Mouse (Mus musculus): Measurements from ENCODE around the gene Tbc1d16. TPM values are rescaled to one million over a fixed set of nuclear protein-coding genes. Genes with fewer than 3 reads are reported as not detected.
A peak's percentile ranks its signal among the peaks of the same experiment; 100 is the strongest.

The Tbc1d16 gene
- polyA plus RNA-seq, 1 experiment from 2014 or later, result 41.1 TPM

DNA sequence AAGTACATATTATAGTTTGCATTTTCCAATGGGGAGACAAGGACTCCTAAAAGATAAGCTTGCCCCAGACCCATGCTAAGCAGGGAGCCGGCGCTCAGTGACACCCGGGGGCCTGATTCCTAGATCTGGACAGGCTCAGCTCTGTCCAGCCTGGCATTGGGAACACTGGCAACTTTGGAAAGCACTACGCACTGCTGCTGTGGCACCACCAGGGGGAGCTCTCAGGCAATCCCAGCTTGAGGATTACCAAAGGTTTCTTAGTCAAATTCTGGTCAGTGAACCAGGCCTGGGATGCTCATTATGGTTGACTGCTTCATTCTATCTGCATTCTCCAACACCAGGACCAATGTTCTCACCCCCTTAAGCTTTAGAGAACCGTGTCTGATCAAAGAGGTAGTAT lies 21.7 kb downstream of the Tbc1d16 start:
- WGBS, result 35% methylated on average over 5 of the region's 5 CpGs
- no peak for ATAC-seq (ENCODE audit: low FRiP score, low TSS enrichment)
- Histone ChIP-seq H3K4me2 (ENCODE audit: low read length) (no peak overlapping the region), H3K27ac (replicated peaks; ENCODE audit: low read depth, low read length) (no peak overlapping the region), H3K27me3 (ENCODE audit: control insufficient read depth, insufficient read depth, low read length) (no peaks in the 10 kb centered on the region), H3K36me3 (ENCODE audit: control insufficient read depth, insufficient read depth, low read length) (peaks cover 56% of the 10 kb centered on the region), H3K4me3 (replicated peaks; ENCODE audit: low read depth, low read length) (no peak overlapping the region), H3K9me3 (ENCODE audit: control insufficient read depth, low read length) (no peaks in the 10 kb centered on the region), H3K9ac (replicated peaks; ENCODE audit: low read length) (no peak overlapping the region), H3K4me1 (ENCODE audit: control insufficient read depth, insufficient read depth, low read length) (no peaks in the 10 kb centered on the region)
- DNase-seq, result peak; percentile 78

DNA sequence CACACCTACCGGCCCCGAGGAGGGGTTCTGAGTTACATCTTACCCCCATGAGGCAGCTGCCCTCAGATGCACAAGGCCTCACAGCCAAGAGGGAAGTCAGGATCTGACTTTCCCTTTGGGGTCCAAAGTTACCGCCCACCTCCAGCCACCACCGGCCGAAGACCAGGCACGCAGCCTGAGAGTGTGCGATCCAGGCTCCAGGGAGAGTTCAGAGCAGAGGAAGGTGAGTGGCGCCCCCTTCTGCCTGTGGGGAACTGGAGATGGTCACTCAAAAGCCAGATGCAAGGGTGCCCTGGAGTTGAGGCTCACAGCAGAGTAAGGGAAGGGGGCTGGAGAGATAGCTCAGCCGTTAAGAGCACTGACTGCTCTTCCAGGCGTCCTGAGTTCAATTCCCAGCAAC lies 22.6 kb downstream of the Tbc1d16 start:
- WGBS, result 86% methylated on average over 10 of the region's 10 CpGs
- H3K36me3 ChIP-seq (ENCODE audit: control insufficient read depth, insufficient read depth, low read length), result peaks cover 57% of the 10 kb centered on the region

DNA sequence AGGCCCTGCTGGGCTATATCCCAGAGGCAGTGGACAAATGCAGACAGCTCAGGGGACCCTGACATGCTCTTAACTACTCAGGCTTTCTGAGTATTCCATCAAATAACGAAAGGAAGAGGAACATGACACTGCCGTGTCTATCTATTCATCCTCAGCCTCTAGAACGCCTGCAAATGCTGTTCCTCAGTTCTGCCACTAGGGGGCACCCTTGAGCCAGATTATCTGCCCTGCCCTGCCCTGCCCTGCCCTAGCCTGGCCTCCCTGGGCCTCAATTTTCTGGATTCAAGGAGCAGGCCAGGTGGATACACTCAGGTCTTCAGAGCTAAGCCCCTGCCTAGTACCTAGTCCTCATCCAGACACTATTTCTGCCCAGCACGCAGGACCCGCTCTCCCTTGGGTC lies 24.9 kb downstream of the Tbc1d16 start:
- H3K27ac ChIP-seq (replicated peaks; ENCODE audit: low read depth, low read length), result no peak overlapping the region
- WGBS, result 49% methylated on average over 5 of the region's 5 CpGs
- H3K9me3 ChIP-seq (ENCODE audit: control insufficient read depth, low read length), result no peaks in the 10 kb centered on the region
- ATAC-seq (ENCODE audit: low FRiP score, low TSS enrichment) (no peak), DNase-seq (peak; percentile 60)
- H3K4me3 ChIP-seq (replicated peaks; ENCODE audit: low read depth, low read length), result no peak overlapping the region
- peaks cover 39% of the 10 kb centered on the region for H3K36me3 ChIP-seq (ENCODE audit: control insufficient read depth, insufficient read depth, low read length)
- H3K27me3 ChIP-seq (ENCODE audit: control insufficient read depth, insufficient read depth, low read length), result no peaks in the 10 kb centered on the region
- no peak overlapping the region for H3K9ac ChIP-seq (replicated peaks; ENCODE audit: low read length)
- no peak overlapping the region for H3K4me2 ChIP-seq (ENCODE audit: low read length)
- no peaks in the 10 kb centered on the region for H3K4me1 ChIP-seq (ENCODE audit: control insufficient read depth, insufficient read depth, low read length)

More for the DNA sequence above, 22.6 kb downstream of the Tbc1d16 start:
- Histone ChIP-seq H3K4me2 (ENCODE audit: low read length) (no peak overlapping the region), H3K4me1 (ENCODE audit: control insufficient read depth, insufficient read depth, low read length) (no peaks in the 10 kb centered on the region), H3K9me3 (ENCODE audit: control insufficient read depth, low read length) (no peaks in the 10 kb centered on the region), H3K4me3 (replicated peaks; ENCODE audit: low read depth, low read length) (no peak overlapping the region), H3K27me3 (ENCODE audit: control insufficient read depth, insufficient read depth, low read length) (no peaks in the 10 kb centered on the region), H3K27ac (replicated peaks; ENCODE audit: low read depth, low read length) (no peak overlapping the region), H3K9ac (replicated peaks; ENCODE audit: low read length) (no peak overlapping the region)
- DNase-seq (no peak), ATAC-seq (ENCODE audit: low FRiP score, low TSS enrichment) (no peak)

DNA sequence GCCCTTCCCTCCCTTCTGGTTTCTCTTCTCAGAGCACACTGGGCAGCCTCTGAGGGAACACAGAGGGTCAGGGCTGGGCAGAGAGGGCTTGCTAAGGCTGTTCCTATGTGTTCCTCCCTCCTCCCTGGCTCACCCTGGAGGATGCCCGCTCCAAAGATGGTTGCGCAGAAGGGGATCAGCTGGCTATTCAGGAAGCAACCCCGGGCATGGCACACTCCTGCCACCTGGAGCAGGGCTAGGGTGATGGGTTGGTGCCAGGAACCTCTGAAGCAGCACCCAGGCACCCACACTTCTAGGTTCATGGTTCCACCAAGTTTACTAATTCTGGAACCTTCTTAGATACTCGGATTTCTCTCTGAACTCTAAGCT lies 29.1 kb downstream of the Tbc1d16 start:
- ATAC-seq (ENCODE audit: low FRiP score, low TSS enrichment) (no peak), DNase-seq (no peak)
- Histone ChIP-seq H3K9me3 (ENCODE audit: control insufficient read depth, low read length) (no peaks in the 10 kb centered on the region), H3K4me3 (replicated peaks; ENCODE audit: low read depth, low read length) (no peak overlapping the region), H3K27me3 (ENCODE audit: control insufficient read depth, insufficient read depth, low read length) (no peaks in the 10 kb centered on the region), H3K36me3 (ENCODE audit: control insufficient read depth, insufficient read depth, low read length) (peaks cover 20% of the 10 kb centered on the region), H3K4me1 (ENCODE audit: control insufficient read depth, insufficient read depth, low read length) (no peaks in the 10 kb centered on the region), H3K4me2 (ENCODE audit: low read length) (no peak overlapping the region), H3K9ac (replicated peaks; ENCODE audit: low read length) (no peak overlapping the region), H3K27ac (replicated peaks; ENCODE audit: low read depth, low read length) (no peak overlapping the region)
- WGBS, result 91% methylated on average over 4 of the region's 4 CpGs

DNA sequence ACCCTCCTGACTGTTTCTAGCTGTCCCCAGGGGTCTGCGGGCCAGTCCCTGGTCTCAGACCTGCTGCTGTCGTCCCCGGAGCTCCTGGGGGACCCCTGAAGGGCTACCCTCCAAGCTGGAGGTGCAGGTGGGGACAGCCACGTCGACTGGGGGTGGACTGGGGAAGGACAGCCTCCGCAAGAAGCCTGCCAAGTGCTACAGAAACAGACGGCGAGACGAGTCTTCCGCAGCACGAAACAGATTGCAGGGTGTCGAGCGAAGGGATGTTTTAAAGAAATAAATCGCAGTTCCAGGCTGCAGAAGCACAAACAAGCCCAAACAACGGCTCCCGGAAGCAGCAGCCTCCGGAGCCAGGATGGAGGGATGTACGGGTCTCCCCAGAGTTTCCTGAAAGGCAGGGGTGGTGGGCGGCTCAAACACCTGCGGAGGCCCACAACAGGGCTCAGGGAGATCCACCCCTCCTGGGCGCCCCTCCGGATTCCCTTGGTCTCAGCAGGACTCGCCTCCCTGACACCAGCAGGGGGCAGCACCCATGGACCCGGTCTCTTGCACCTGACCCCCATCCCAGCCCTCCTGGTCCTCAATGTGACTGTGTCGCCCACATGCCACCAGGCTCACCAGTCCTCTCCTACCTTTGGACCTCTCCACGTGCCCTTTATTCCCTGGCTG lies 29.6 kb downstream of the Tbc1d16 start:
- ATAC-seq (ENCODE audit: low FRiP score, low TSS enrichment), result no peak
- DNase-seq, result no peak
- peak overlapping the region; percentile 32; the same call in 1 of the 2 replicates for H3K27ac ChIP-seq (replicated peaks; ENCODE audit: low read depth, low read length)

DNA sequence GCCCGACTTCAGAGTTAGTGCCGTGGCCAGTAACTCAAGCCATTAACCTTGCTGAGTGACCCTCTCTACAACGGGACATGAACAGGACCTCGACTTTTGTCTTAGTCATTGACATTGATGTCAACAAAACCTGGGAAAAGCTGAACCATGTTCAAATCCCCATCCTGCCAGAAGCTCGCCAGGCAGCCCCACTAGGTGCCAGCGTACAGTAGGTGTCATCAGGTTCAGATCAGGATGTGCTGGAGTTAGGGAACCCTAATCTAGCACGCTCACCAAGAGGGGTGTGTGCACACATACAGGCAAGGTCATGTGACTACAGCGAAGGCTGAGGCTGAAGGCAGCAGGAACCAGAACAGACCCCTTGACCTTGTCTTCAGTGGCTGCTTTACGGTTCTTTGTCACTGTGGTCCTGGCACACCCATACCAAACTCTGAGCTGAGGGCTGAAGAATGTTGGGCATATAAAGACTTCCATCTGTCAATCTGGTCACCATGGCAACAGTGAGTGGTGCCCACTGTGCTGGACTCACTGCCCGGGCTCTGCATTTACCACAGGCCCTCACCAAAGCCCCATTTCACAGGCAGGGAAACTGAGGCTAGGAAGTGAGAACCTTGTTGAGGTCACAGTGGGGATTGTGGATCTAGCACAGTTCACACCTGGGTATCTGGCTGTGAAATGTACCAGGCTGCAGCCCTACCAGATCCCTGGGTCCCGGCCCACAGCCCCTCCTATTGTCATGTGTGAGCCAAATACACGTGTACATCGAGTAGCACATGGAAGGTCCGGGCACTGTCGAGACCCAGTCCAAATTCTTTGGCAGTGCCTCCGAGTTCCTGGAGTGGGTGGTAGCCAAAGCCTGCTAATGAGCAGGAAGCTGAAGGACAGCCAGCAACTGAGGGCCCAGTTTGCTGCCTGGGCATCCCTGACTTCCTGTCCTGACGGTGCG lies 30.4 kb downstream of the Tbc1d16 start:
- 83% methylated on average over 18 of the region's 18 CpGs for WGBS
- no peaks in the 10 kb centered on the region for H3K27me3 ChIP-seq (ENCODE audit: control insufficient read depth, insufficient read depth, low read length)
- no peaks in the 10 kb centered on the region for H3K4me1 ChIP-seq (ENCODE audit: control insufficient read depth, insufficient read depth, low read length)
- no peak overlapping the region for H3K9ac ChIP-seq (replicated peaks; ENCODE audit: low read length)
- H3K36me3 ChIP-seq (ENCODE audit: control insufficient read depth, insufficient read depth, low read length), result peaks cover 17% of the 10 kb centered on the region
- H3K9me3 ChIP-seq (ENCODE audit: control insufficient read depth, low read length), result no peaks in the 10 kb centered on the region
- H3K4me3 ChIP-seq (replicated peaks; ENCODE audit: low read depth, low read length), result no peak overlapping the region
- H3K4me2 ChIP-seq (ENCODE audit: low read length), result no peak overlapping the region
- peak overlapping the region; percentile 32; the same call in 1 of the 2 replicates for H3K27ac ChIP-seq (replicated peaks; ENCODE audit: low read depth, low read length)
- DNase-seq (peak; percentile 52), ATAC-seq (ENCODE audit: low FRiP score, low TSS enrichment) (no peak)

More for the DNA sequence above, 29.6 kb downstream of the Tbc1d16 start:
- 66% methylated on average over 26 of the region's 26 CpGs for WGBS
- H3K9ac ChIP-seq (replicated peaks; ENCODE audit: low read length), result no peak overlapping the region
- no peaks in the 10 kb centered on the region for H3K27me3 ChIP-seq (ENCODE audit: control insufficient read depth, insufficient read depth, low read length)
- peaks cover 17% of the 10 kb centered on the region for H3K36me3 ChIP-seq (ENCODE audit: control insufficient read depth, insufficient read depth, low read length)
- no peak overlapping the region for H3K4me2 ChIP-seq (ENCODE audit: low read length)
- no peaks in the 10 kb centered on the region for H3K4me1 ChIP-seq (ENCODE audit: control insufficient read depth, insufficient read depth, low read length)
- H3K4me3 ChIP-seq (replicated peaks; ENCODE audit: low read depth, low read length), result no peak overlapping the region
- no peaks in the 10 kb centered on the region for H3K9me3 ChIP-seq (ENCODE audit: control insufficient read depth, low read length)

DNA sequence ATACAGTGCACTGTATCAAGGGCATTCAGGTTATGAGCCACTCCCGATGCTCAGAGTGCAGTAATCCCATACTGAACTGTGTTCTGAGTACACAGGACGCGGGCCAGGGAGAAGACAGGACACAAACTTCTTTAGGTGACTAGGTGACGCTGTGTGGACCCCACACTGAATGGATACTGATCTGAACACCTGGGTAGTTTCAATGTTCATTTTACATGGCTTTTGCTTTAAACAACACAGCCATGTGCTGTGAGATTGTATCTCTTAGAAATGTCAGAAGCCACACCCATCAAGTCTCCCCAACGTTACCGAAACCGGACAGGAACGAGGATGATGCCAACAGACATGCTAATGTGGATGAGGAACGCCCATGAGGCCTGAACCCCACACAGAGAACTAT lies 35.7 kb downstream of the Tbc1d16 start:
- ATAC-seq (ENCODE audit: low FRiP score, low TSS enrichment), result no peak

DNA sequence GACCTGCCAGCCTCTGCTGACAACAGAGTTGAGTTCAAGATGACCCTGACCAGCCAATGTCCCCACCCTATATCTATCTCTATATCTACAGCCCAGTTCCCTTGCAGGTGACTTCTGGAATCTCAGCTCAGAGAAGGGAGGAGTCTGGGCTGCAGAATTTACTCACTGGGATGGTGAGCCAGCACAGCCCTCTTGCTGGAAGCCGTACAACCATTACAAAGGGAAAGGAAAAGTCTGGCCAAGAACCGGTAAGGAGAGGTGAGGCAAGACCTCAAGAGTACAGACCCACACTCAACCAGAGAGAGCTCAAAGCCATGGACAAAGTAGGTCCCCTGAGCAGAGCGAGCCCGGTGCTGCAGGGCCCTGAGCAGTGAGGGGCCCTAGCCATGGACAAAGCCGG lies 36.1 kb downstream of the Tbc1d16 start:
- DNase-seq (no peak), ATAC-seq (ENCODE audit: low FRiP score, low TSS enrichment) (no peak)
- Histone ChIP-seq H3K27ac (replicated peaks; ENCODE audit: low read depth, low read length) (no peak overlapping the region), H3K9me3 (ENCODE audit: control insufficient read depth, low read length) (no peaks in the 10 kb centered on the region), H3K4me2 (ENCODE audit: low read length) (no peak overlapping the region), H3K9ac (replicated peaks; ENCODE audit: low read length) (no peak overlapping the region), H3K27me3 (ENCODE audit: control insufficient read depth, insufficient read depth, low read length) (no peaks in the 10 kb centered on the region), H3K4me1 (ENCODE audit: control insufficient read depth, insufficient read depth, low read length) (peaks cover 21% of the 10 kb centered on the region), H3K36me3 (ENCODE audit: control insufficient read depth, insufficient read depth, low read length) (no peaks in the 10 kb centered on the region), H3K4me3 (replicated peaks; ENCODE audit: low read depth, low read length) (no peak overlapping the region)
- WGBS, result 94% methylated on average over 5 of the region's 5 CpGs

More for the DNA sequence above, 35.7 kb downstream of the Tbc1d16 start:
- H3K27me3 ChIP-seq (ENCODE audit: control insufficient read depth, insufficient read depth, low read length), result no peaks in the 10 kb centered on the region
- WGBS, result 91% methylated on average over 9 of the region's 9 CpGs
- no peak overlapping the region for H3K9ac ChIP-seq (replicated peaks; ENCODE audit: low read length)
- H3K4me3 ChIP-seq (replicated peaks; ENCODE audit: low read depth, low read length), result no peak overlapping the region
- H3K4me1 ChIP-seq (ENCODE audit: control insufficient read depth, insufficient read depth, low read length), result peaks cover 19% of the 10 kb centered on the region
- 0 out of 2 replicates have a peak, but pooled peaks cover 1% of the 10 kb centered on the region for H3K36me3 ChIP-seq (ENCODE audit: control insufficient read depth, insufficient read depth, low read length)
- DNase-seq, result no peak
- H3K27ac ChIP-seq (replicated peaks; ENCODE audit: low read depth, low read length), result no peak overlapping the region
- no peaks in the 10 kb centered on the region for H3K9me3 ChIP-seq (ENCODE audit: control insufficient read depth, low read length)
- no peak overlapping the region for H3K4me2 ChIP-seq (ENCODE audit: low read length)
